Comparison of ENCODE assay signal across 25 mouse cellular contexts in the genomic region with DNA sequence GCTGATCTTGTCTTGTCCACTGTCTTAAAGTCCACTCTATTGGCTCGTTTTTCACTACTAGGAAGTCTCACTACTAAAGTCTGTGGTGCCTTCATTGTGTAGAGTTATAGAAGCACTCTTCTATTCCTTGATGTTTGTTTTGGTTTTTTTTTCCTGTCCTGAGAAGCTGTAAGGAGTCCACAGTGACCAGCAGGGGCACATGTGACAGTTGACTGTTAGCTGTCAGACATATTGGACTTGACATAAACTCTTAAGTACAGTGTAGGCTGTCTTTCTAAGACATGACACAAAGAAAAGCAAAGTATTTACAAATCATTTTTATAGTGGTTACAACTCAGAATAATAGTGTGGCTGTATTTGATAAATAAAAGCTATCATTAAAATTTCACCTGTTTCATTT. TPM values are rescaled to one million over a fixed set of nuclear protein-coding genes. Genes with fewer than 3 reads are reported as not detected.
A peak's percentile ranks its signal among the peaks of the same experiment; 100 is the strongest.
DNase-seq lines count a peak whose midpoint lies in the region; ATAC-seq and TF ChIP-seq lines count a peak whose summit lies in the region.
"Had no signal": no experiment of that assay in that cellular context is flagged by ENCODE, and none has a peak within 500 bp of the region (broad histone marks: within the 10 kb centered on the region; RNA-seq: fewer than 3 reads in every experiment).

No protein-coding gene starts in this region.

- H3K4me1 ChIP-seq in heart, embryonic 15.5 days (replicated peaks): peaks cover 34% of the 10 kb centered on the region
- H3K4me1 ChIP-seq in liver, adult 2 months (ENCODE audit: control insufficient read depth, insufficient read depth, low read length): peaks cover 27% of the 10 kb centered on the region
- H3K4me1 ChIP-seq in liver, embryonic 11.5 days (replicated peaks; ENCODE audit: control insufficient read depth, insufficient read depth, low read length): peaks cover 12% of the 10 kb centered on the region

- 0 out of 2 replicates have a peak overlapping the region, but pooled peaks have one; percentile 2 for H3K27ac ChIP-seq in heart, embryonic 15.5 days
- peak overlapping the region; percentile 26 for H3K27ac ChIP-seq in liver, adult 2 months (replicated peaks; ENCODE audit: insufficient read depth, low read depth, low read length)
- H3K27ac ChIP-seq in liver, embryonic 11.5 days (ENCODE audit: low read depth, low read length): no peak overlapping the region
- H3K27ac ChIP-seq: forebrain, embryonic 12.5 days; hindbrain, embryonic 13.5 days; limb, embryonic 12.5 days; liver, embryonic 14.5 days; macrophage; midbrain, embryonic 12.5 days had no signal

- no peaks in the 10 kb centered on the region for H3K27me3 ChIP-seq in heart, embryonic 15.5 days
- H3K27me3 ChIP-seq in liver, adult 2 months (ENCODE audit: control insufficient read depth, insufficient read depth, low read length): no peaks in the 10 kb centered on the region
- H3K27me3 ChIP-seq in liver, embryonic 11.5 days (replicated peaks; ENCODE audit: control insufficient read depth, insufficient read depth, low read length): no peaks in the 10 kb centered on the region
- H3K27me3 ChIP-seq in C2C12 (ENCODE audit: control insufficient read depth, insufficient read depth, insufficient read length): no peaks in the 10 kb centered on the region
- H3K27me3 ChIP-seq: forebrain, embryonic 12.5 days; hindbrain, embryonic 13.5 days; limb, embryonic 12.5 days; midbrain, embryonic 12.5 days had no signal

- H3K4me2 ChIP-seq in heart, embryonic 15.5 days: no peak overlapping the region
- no peak overlapping the region for H3K4me2 ChIP-seq in liver, embryonic 11.5 days
- H3K4me2 ChIP-seq: forebrain, embryonic 12.5 days; hindbrain, embryonic 13.5 days; midbrain, embryonic 12.5 days had no signal

- peaks cover 23% of the 10 kb centered on the region for H3K36me3 ChIP-seq in heart, embryonic 15.5 days
- peaks cover 11% of the 10 kb centered on the region for H3K36me3 ChIP-seq in liver, adult 2 months (ENCODE audit: control insufficient read depth, insufficient read depth, low read length)
- H3K36me3 ChIP-seq in liver, embryonic 11.5 days (ENCODE audit: control insufficient read depth, insufficient read depth, low read length): peaks cover 18% of the 10 kb centered on the region
- peaks cover 35% of the 10 kb centered on the region for H3K36me3 ChIP-seq in C2C12 (ENCODE audit: control insufficient read depth, insufficient read depth)

- no peak overlapping the region for H3ac ChIP-seq in C2C12 (ENCODE audit: control insufficient read depth, insufficient read length, low read depth)

- no peak for ATAC-seq in heart, embryonic 15.5 days (replicated peaks; ENCODE audit: insufficient number of reproducible peaks, insufficient read depth, low FRiP score, low read depth)
- no peak for ATAC-seq in liver, embryonic 11.5 days (replicated peaks; ENCODE audit: low FRiP score)
- ATAC-seq in CD4-positive, CD25-positive, alpha-beta regulatory T cell, adult 4 months: no peak

- peaks cover 59% of the 10 kb centered on the region for H3K79me3 ChIP-seq in C2C12 (ENCODE audit: low read depth)

- WGBS in heart, embryonic 15.5 days: 41% methylated on average over 1 of the region's 1 CpGs
- WGBS in liver, adult 2 months: 14% methylated on average over 1 of the region's 1 CpGs
- WGBS in liver, embryonic 11.5 days: 64% methylated on average over 1 of the region's 1 CpGs

- H3K79me2 ChIP-seq in liver, adult 2 months (ENCODE audit: control insufficient read depth, insufficient read depth, low read length): peaks cover 12% of the 10 kb centered on the region
- peaks cover 75% of the 10 kb centered on the region for H3K79me2 ChIP-seq in C2C12 (ENCODE audit: control insufficient read depth, insufficient read depth)

- H3K4me3 ChIP-seq in heart, embryonic 15.5 days: no peak overlapping the region
- H3K4me3 ChIP-seq in liver, adult 2 months (ENCODE audit: insufficient read depth, low read depth, low read length): no peak overlapping the region
- H3K4me3 ChIP-seq in liver, embryonic 11.5 days (ENCODE audit: low read depth, low read length): no peak overlapping the region
- H3K4me3 ChIP-seq in C2C12 (ENCODE audit: insufficient read depth, poor library complexity, severe bottlenecking): no peak overlapping the region
- H3K4me3 ChIP-seq: erythroblast, embryonic 14.5 days; forebrain, embryonic 12.5 days; hindbrain, embryonic 13.5 days; limb, embryonic 12.5 days; midbrain, embryonic 12.5 days had no signal

- no peak for DNase-seq in heart, postnatal 14 days
- DNase-seq in liver, adult 2 months (ENCODE audit: extremely low read depth, low read depth, low spot score): peak; percentile 67
- no peak for DNase-seq in liver, embryonic 11.5 days (ENCODE audit: low spot score)
- peak; percentile 43 for DNase-seq in 416B (ENCODE audit: low read depth)
- no peak for DNase-seq in right cerebral cortex, postnatal 25 days
- DNase-seq: cerebellum, adult 11 months; layer of hippocampus, postnatal 36 days; spleen, adult 18-20 months; thymus, postnatal 14 days had no signal

- no peak overlapping the region for H3K9ac ChIP-seq in heart, embryonic 15.5 days
- no peak overlapping the region for H3K9ac ChIP-seq in liver, adult 2 months (ENCODE audit: low read depth, low read length)
- H3K9ac ChIP-seq in liver, embryonic 11.5 days (ENCODE audit: low read depth, low read length): no peak overlapping the region
- H3K9ac ChIP-seq: forebrain, embryonic 12.5 days; hindbrain, embryonic 13.5 days; limb, embryonic 12.5 days; liver, embryonic 14.5 days; midbrain, embryonic 12.5 days had no signal

- intact Hi-C loops in heart, postnatal 14 days (cut with DNase I): no loop called here

- TF ChIP-seq CTCF in liver, adult 2 months (IDR thresholded peaks at IDR 0.05; ENCODE audit: low read depth, low read length): no peak
- no peak for TF ChIP-seq CTCF in C2C12 (IDR thresholded peaks at IDR 0.05; ENCODE audit: control insufficient read depth, insufficient read depth, insufficient read length)

- no peaks in the 10 kb centered on the region for H3K9me3 ChIP-seq in heart, embryonic 15.5 days (replicated peaks)
- H3K9me3 ChIP-seq in liver, embryonic 11.5 days (ENCODE audit: control insufficient read depth, low read length): no peaks in the 10 kb centered on the region
- H3K9me3 ChIP-seq: forebrain, embryonic 12.5 days; G1E; hindbrain, embryonic 13.5 days; limb, embryonic 12.5 days; midbrain, embryonic 12.5 days had no signal

- no peak for TF ChIP-seq POLR2A in liver, adult 2 months (IDR thresholded peaks at IDR 0.05; ENCODE audit: extremely low read depth, insufficient read depth, low read length)

TF ChIP-seq in C2C12, 6 proteins besides CTCF, POLR2A, EP300 and RAD21:
- no peak for TF ChIP-seq FOSL1 (IDR thresholded peaks at IDR 0.05; ENCODE audit: insufficient read depth, low read length, poor library complexity, severe bottlenecking)
- TF ChIP-seq USF1 (IDR thresholded peaks at IDR 0.05; ENCODE audit: low read depth): peak; percentile 60

RNA-seq across cellular contexts. Expression of a gene that starts 3.2 kb away (rescaled TPM):
- 29.3 and 32.7 TPM in 2 replicates for polyA plus RNA-seq in heart, embryonic 15.5 days (2015; fragmentation: Nextera tagmentation; extraction: Ambion mirVana)
- total RNA-seq in heart, postnatal 14 days (2021): 10 to 100 TPM; 32.5 to 35.6 TPM
- 19.1 and 21.7 TPM in 2 replicates for total RNA-seq in liver, adult 2 months (2014; rRNA removed)
- 12.6 and 14.1 TPM in 2 replicates for polyA plus RNA-seq in liver, adult 2 months (2012; rRNA removed)
- polyA plus RNA-seq in liver, embryonic 11.5 days (2014; fragmentation: Nextera tagmentation; extraction: Ambion mirVana): 27.9 and 30.9 TPM in 2 replicates
- 24.0 TPM for polyA plus RNA-seq in C2C12 (2012; fragmentation: generic; extraction: Trizol)
- polyA plus RNA-seq in CD4-positive, CD25-positive, alpha-beta regulatory T cell, adult 4 months (2017; shearing (Covaris generic)): 10 to 100 TPM; 21.3 to 24.7 TPM

RNA-seq across cellular contexts. Expression of a gene that starts 22.1 kb away (rescaled TPM):
- polyA plus RNA-seq in heart, embryonic 15.5 days (2015; fragmentation: Nextera tagmentation; extraction: Ambion mirVana): 0.10 TPM in 1 of 2 replicates, not detected in the other
- under 1 TPM in 1 of 2 experiments, not detected in 1; 0.10 TPM for total RNA-seq in heart, postnatal 14 days (2021)
- total RNA-seq in liver, adult 2 months (2014; rRNA removed): 0.09 and 0.40 TPM in 2 replicates
- polyA plus RNA-seq in liver, adult 2 months (2012; rRNA removed): not detected in 2 replicates
- polyA plus RNA-seq in liver, embryonic 11.5 days (2014; fragmentation: Nextera tagmentation; extraction: Ambion mirVana): 0.08 TPM in 1 of 2 replicates, not detected in the other
- polyA plus RNA-seq in C2C12 (2012; fragmentation: generic; extraction: Trizol): 0.05 TPM
- not detected for polyA plus RNA-seq in CD4-positive, CD25-positive, alpha-beta regulatory T cell, adult 4 months (2017; shearing (Covaris generic))
- total RNA-seq: monocyte, adult 5-6 weeks had no signal
- polyA plus RNA-seq: adrenal gland, adult 2 months; erythroblast, embryonic 14.5 days; G1E; heart, embryonic 14.5 days; intestine, embryonic 14.5 days; liver, embryonic 14.5 days; midbrain, embryonic 12.5 days had no signal

RNA-seq across cellular contexts. Expression of a gene that starts 59.8 kb away (rescaled TPM):
- polyA plus RNA-seq in heart, embryonic 15.5 days (2015; fragmentation: Nextera tagmentation; extraction: Ambion mirVana): 1.2 and 1.4 TPM in 2 replicates
- total RNA-seq in heart, postnatal 14 days (2021): under 1 TPM; 0.26 to 0.37 TPM
- not detected in 2 replicates for total RNA-seq in liver, adult 2 months (2014; rRNA removed)
- polyA plus RNA-seq in liver, adult 2 months (2012; rRNA removed): not detected in 2 replicates
- polyA plus RNA-seq in liver, embryonic 11.5 days (2014; fragmentation: Nextera tagmentation; extraction: Ambion mirVana): 0.79 and 2.4 TPM in 2 replicates
- not detected for polyA plus RNA-seq in C2C12 (2012; fragmentation: generic; extraction: Trizol)
- polyA plus RNA-seq in CD4-positive, CD25-positive, alpha-beta regulatory T cell, adult 4 months (2017; shearing (Covaris generic)): not detected
- total RNA-seq: common myeloid progenitor, adult 5-6 weeks; G1E; monocyte, adult 5-6 weeks had no signal
- polyA plus RNA-seq: adrenal gland, adult 2 months; erythroblast, embryonic 14.5 days; G1E; macrophage had no signal

Comparison
In these comparisons a context has a peak if more than half of its experiments do, and no peak if none do; other contexts are left out.
1. DNase-seq: peak in liver, adult 2 months (single experiment) and 416B (single experiment); none in heart, postnatal 14 days (0 of 2), liver, embryonic 11.5 days (single experiment) and right cerebral cortex, postnatal 25 days (single experiment).